Mouse (Mus musculus) G1E (cell line): ENCODE results near the gene Klc1. TPM values are rescaled to one million over a fixed set of nuclear protein-coding genes. Genes with fewer than 3 reads are reported as not detected.
A peak's percentile ranks its signal among the peaks of the same experiment; 100 is the strongest.

ENCODE experiments used
- ATAC-seq: 2 replicates; pipeline ENCODE4 v1.8.0; 2016; ENCODE audit warnings: mild to moderate bottlenecking; ENCODE audit not compliant: insufficient number of reproducible peaks, poor library complexity, low FRiP score, severe bottlenecking; ENCODE audit errors: extremely low read depth
- DNase-seq: peaks from one replicate; pipeline ENCODE4 v3.0.0; 2012; ENCODE audit warnings: low spot score
- H3K27me3 ChIP-seq: 2 replicates; pipeline ENCODE4 v1.6.1; 2012; ENCODE audit warnings: mild to moderate bottlenecking, low read length, inconsistent platforms; ENCODE audit not compliant: insufficient read depth
- H3K36me3 ChIP-seq: replicated peaks from 2 replicates; pipeline ENCODE3; 2012; ENCODE audit warnings: mild to moderate bottlenecking, inconsistent platforms
- H3K4me1 ChIP-seq: 2 replicates; pipeline ENCODE4 v1.6.1; 2012; ENCODE audit warnings: low read depth, low read length, inconsistent platforms, mixed read lengths; ENCODE audit not compliant: insufficient read depth
- H3K4me3 ChIP-seq: 2 replicates; pipeline ENCODE4 v1.5.1; 2012; ENCODE audit warnings: low read depth, mild to moderate bottlenecking, inconsistent platforms, low read length, moderate library complexity, mixed read lengths
- H3K9me3 ChIP-seq: replicated peaks from 2 replicates; pipeline ENCODE4 v1.6.1; 2012; ENCODE audit warnings: inconsistent platforms
- CTCF ChIP-seq: IDR thresholded peaks from 2 replicates; pipeline ENCODE4 v1.5.1; 2012; ENCODE audit warnings: low read depth, low read length, inconsistent platforms, mixed read lengths
- GATA1 ChIP-seq: IDR thresholded peaks from 2 replicates; pipeline ENCODE4 v1.6.1; 2012; ENCODE audit warnings: borderline replicate concordance, low read length, inconsistent platforms, mixed read lengths
- GATA2 ChIP-seq: IDR thresholded peaks from 2 replicates; pipeline ENCODE4 v1.6.1; 2012; ENCODE audit warnings: low read depth, low read length, inconsistent platforms, borderline replicate concordance
- POLR2AphosphoS5 ChIP-seq: IDR thresholded peaks from 2 replicates; pipeline ENCODE4 v1.6.1; 2012; ENCODE audit warnings: low read depth, low read length, inconsistent platforms; ENCODE audit not compliant: insufficient replicate concordance
- TAL1 ChIP-seq: conservative IDR thresholded peaks from 2 replicates; pipeline ENCODE4 v1.6.1; 2012; ENCODE audit warnings: low read depth, low read length, inconsistent platforms, mixed read lengths
- polyA plus RNA-seq: library from polyadenylated mRNA; stranded (reverse); fragments of >175 nt; gene quantifications from 2 replicates; pipeline ENCODE4 v1.2.3, GENCODE M21; 2012
- total RNA-seq, 2 experiments: library from RNA; stranded (forward) in 1 of 2; stranded (reverse) in 1 of 2; fragments of 200-1000 nt in 1 of 2; fragments of >200 nt in 1 of 2; fragmentation: Nextera tagmentation in 1 of 2; gene quantifications; 2 replicates each; pipeline ENCODE4 v1.2.3; 2014 to 2017

Gene Klc1
- total and polyA plus RNA-seq, 3 experiments = 57.2 to 68.2 (median 65.0) TPM

DNA sequence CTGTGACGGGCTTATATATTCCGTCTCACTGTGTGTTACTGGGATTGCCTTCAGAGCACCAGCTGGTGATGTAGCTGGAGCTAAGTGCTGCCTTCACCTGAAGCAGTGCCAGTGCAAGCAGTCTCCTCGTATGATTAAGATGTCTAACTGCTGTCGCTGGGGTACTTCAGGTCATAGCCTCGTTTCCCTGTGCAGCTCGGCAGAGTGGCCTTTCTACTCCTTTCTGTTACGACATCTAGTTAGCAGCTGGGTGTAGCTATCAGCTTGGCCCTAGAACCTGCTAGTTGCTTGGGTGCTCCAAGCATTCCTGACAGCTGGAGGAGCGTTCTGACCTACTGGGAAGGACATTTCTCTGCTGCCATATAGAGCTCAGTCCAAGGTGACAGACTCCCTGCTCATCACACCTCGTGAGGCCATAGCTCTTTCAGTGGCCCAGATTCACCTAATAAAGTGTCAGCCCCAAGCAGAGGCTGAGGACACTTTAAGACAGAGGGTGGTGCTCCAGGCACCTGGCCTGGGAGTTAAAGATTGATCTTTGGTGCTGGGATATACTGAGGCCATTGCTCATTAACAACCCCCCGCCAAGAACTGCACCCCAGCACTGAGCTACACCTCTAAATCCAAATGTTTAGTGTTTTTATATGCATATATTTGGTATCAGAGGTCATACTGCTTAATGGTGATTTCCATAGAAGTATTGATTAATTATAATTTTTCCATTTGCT lies 42.0 kb downstream of the Klc1 start:
- H3K4me3 ChIP-seq = no peak overlapping the region
- ATAC-seq (no peak), DNase-seq (no peak)
- H3K4me1 ChIP-seq = peaks cover 8% of the 10 kb centered on the region
- no peaks in the 10 kb centered on the region for H3K27me3 ChIP-seq
- no peaks in the 10 kb centered on the region for H3K9me3 ChIP-seq
- TF ChIP-seq TAL1 = no peak
- no peak for TF ChIP-seq GATA1
- no peak for TF ChIP-seq GATA2
- no peak for TF ChIP-seq POLR2AphosphoS5
- no peak for TF ChIP-seq CTCF
- peaks cover 96% of the 10 kb centered on the region for H3K36me3 ChIP-seq

DNA sequence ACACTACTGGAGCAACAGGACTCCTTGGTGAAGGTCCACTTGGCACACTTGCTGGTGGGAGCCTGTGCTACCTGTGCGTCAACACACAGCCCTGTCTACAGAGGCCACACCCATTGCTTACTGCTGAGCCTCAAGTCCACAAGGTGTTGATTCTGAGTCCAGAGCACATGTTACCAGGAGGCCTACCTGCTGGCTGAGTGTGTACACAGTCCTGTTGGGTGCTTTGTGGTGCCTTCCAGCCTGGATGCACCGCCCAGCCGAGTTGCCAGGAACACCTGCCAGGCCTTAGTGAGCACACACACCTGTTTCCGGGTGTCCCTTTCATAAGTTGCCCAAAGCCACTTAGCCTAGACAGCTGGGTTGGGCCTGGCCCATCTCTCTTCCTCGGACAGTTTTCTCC lies 44.9 kb downstream of the Klc1 start:
- no peak for ATAC-seq
- Histone ChIP-seq H3K27me3 (no peaks in the 10 kb centered on the region), H3K36me3 (peaks cover 98% of the 10 kb centered on the region), H3K4me1 (peaks cover 19% of the 10 kb centered on the region), H3K4me3 (no peak overlapping the region), H3K9me3 (no peaks in the 10 kb centered on the region)
- TF ChIP-seq CTCF = no peak
- TF ChIP-seq GATA2 = no peak
- TF ChIP-seq GATA1 = no peak
- no peak for TF ChIP-seq POLR2AphosphoS5
- TF ChIP-seq TAL1 = no peak
- no peak for DNase-seq

DNA sequence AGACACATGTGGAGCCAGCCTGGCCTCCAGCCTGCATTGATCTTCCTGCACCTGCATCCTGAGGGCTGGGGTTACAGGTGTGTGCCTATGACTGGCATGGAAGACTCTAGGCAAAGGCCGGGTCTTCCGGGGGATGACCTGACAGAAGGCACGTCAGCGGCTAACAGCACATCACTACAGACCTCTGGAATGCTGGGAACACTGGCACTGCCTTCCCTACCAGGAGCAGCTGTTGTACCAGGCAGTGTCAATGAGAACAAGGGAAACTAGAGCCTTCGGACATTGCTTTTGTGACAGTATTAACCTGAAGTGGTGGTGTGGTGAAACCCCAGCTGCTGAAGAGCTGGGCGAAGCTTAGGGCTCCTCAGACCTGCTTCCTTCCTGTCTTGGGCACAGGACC lies 50.1 kb downstream of the Klc1 start:
- H3K4me1 ChIP-seq = peaks cover 65% of the 10 kb centered on the region
- TF ChIP-seq POLR2AphosphoS5 (no peak), GATA1 (no peak), GATA2 (no peak), CTCF (no peak)
- DNase-seq (no peak), ATAC-seq (no peak)
- H3K27me3 ChIP-seq = no peaks in the 10 kb centered on the region
- peaks cover 88% of the 10 kb centered on the region for H3K36me3 ChIP-seq
- no peak overlapping the region for H3K4me3 ChIP-seq
- no peaks in the 10 kb centered on the region for H3K9me3 ChIP-seq

DNA sequence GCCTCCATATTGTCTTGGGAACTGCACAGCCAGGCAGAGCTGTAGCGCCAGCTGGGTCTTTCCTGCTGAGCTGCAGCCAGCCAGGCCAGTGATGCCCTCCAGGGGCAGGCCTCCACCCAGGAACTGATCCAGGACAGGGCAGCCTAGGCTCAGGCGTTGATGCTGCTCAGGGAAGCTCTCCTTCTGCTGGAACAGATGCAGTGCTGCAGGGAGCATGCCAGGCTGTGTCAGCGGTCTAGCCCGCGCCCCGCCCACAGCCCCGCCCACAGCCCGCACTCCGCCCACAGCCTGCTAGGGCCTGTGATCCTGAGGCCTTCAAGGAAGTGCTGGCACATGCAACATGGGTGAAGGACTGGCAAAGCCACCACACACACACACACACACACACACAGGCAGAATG lies 51.1 kb downstream of the Klc1 start:
- peak overlapping the region; percentile 47; the same call in 1 of the 2 replicates for H3K4me3 ChIP-seq
- TF ChIP-seq TAL1 (no peak), CTCF (no peak), POLR2AphosphoS5 (no peak), GATA2 (no peak), GATA1 (no peak)
- peaks cover 65% of the 10 kb centered on the region for H3K4me1 ChIP-seq
- no peaks in the 10 kb centered on the region for H3K27me3 ChIP-seq
- no peaks in the 10 kb centered on the region for H3K9me3 ChIP-seq
- ATAC-seq = peak; percentile 25; the same call in 1 of the 2 replicates
- peak; percentile 93 for DNase-seq
- H3K36me3 ChIP-seq = peaks cover 78% of the 10 kb centered on the region

DNA sequence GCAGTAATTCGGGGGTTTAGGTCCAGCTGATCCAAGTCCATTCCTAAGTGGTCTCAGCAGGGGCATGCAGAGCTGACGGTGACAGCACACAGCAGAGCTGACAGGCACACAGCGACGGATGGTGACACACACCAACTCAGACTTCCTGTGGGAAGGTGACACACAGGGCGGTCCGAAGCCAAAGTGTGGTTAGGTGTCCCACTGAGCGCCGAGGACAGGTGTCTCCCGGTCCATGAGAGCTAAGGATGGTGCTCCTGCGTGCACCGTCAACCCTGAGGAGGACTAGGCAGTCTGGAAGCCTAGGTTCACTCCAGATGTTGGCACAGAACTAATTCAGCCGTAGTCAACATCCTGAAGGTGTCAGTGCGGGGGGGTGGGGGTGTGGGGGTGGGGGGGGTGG lies 53.4 kb downstream of the Klc1 start:
- TF ChIP-seq TAL1 = no peak
- TF ChIP-seq CTCF = no peak
- TF ChIP-seq GATA2 = no peak
- TF ChIP-seq POLR2AphosphoS5 = no peak
- TF ChIP-seq GATA1 = no peak
- DNase-seq (no peak), ATAC-seq (no peak)
- Histone ChIP-seq H3K9me3 (no peaks in the 10 kb centered on the region), H3K4me1 (peaks cover 86% of the 10 kb centered on the region), H3K27me3 (no peaks in the 10 kb centered on the region), H3K4me3 (peak overlapping the region; percentile 55; the same call in 1 of the 2 replicates), H3K36me3 (peaks cover 74% of the 10 kb centered on the region)

- no peak for TF ChIP-seq POLR2AphosphoS5
- no peak for TF ChIP-seq TAL1
- Histone ChIP-seq H3K4me1 (peaks cover 87% of the 10 kb centered on the region), H3K27me3 (no peaks in the 10 kb centered on the region), H3K9me3 (no peaks in the 10 kb centered on the region), H3K36me3 (peaks cover 73% of the 10 kb centered on the region), H3K4me3 (peak overlapping the region; percentile 75)
- ATAC-seq (no peak), DNase-seq (no peak)
These were observed 54.0 kb downstream of the Klc1 start for GRCm38 (mm10) chr12:111812611-111813010.
